Mouse (Mus musculus) hindbrain, postnatal 0 days (tissue): ENCODE measurements at regions not wholly inside any gene's neighbourhood (a gene's known extent, or its start where the extent isn't known, plus 50 kb on each side); places are given as distances from the start of the nearest gene placed in this dataset.
A peak's percentile ranks its signal among the peaks of the same experiment; 100 is the strongest.

Source experiments
- ATAC-seq: fragments of 200-750 bp; cut with Nextera tagmentation; 2 replicates; pipeline ENCODE4 v1.8.0; 2017; ENCODE audit warnings: mild to moderate bottlenecking, moderate TSS enrichment, moderate library complexity
- DNase-seq: peaks from one replicate; pipeline ENCODE4 v3.0.0-alpha.2; 2015; ENCODE audit warnings: low spot score
- H3K27ac ChIP-seq: fragments of 300-500 bp; sonication (generic); 2 replicates; pipeline ENCODE4 v1.5.1; 2014; ENCODE audit warnings: mild to moderate bottlenecking
- H3K27me3 ChIP-seq: fragments of 300-500 bp; sonication (generic); 2 replicates; pipeline ENCODE4 v1.6.1; 2014; ENCODE audit warnings: low read length, mixed read lengths; ENCODE audit not compliant: insufficient read depth
- H3K36me3 ChIP-seq: fragments of 300-500 bp; sonication (generic); 2 replicates; pipeline ENCODE4 v1.6.1; 2014; ENCODE audit warnings: low read length, mixed read lengths; ENCODE audit not compliant: insufficient read depth
- H3K4me1 ChIP-seq: fragments of 300-500 bp; sonication (generic); 2 replicates; pipeline ENCODE4 v1.6.1; 2014; ENCODE audit warnings: antibody characterized with exemption, low read length, mixed read lengths; ENCODE audit not compliant: insufficient read depth
- H3K4me2 ChIP-seq: fragments of 300-500 bp; sonication (generic); 2 replicates; pipeline ENCODE4 v1.6.1; 2014; ENCODE audit warnings: low read depth, mild to moderate bottlenecking, low read length, moderate library complexity, mixed read lengths
- H3K4me3 ChIP-seq: fragments of 300-500 bp; sonication (generic); 2 replicates; pipeline ENCODE4 v1.5.1; 2014; ENCODE audit warnings: low read length
- H3K9ac ChIP-seq: fragments of 300-500 bp; sonication (generic); replicated peaks from 2 replicates; pipeline ENCODE4 v1.6.1; 2014; ENCODE audit warnings: mild to moderate bottlenecking, low read length, moderate library complexity, mixed read lengths
- H3K9me3 ChIP-seq: fragments of 300-500 bp; sonication (generic); 2 replicates; pipeline ENCODE4 v1.6.1; 2016; ENCODE audit warnings: low read length, mixed read lengths
- CTCF ChIP-seq: IDR thresholded peaks from 2 replicates; pipeline ENCODE4 v1.5.1; 2016; ENCODE audit warnings: antibody characterized with exemption, control low read depth, low read depth
- WGBS: fragments of 180-500 bp; shearing (Covaris S2); extraction: QIAGEN DNeasy Blood & Tissue Kit; methylation state at CpG from one replicate; pipeline ENCODE4 v1.1.7; 2014; 5-methylcytosine and 5-hydroxymethylcytosine counted together

DNA sequence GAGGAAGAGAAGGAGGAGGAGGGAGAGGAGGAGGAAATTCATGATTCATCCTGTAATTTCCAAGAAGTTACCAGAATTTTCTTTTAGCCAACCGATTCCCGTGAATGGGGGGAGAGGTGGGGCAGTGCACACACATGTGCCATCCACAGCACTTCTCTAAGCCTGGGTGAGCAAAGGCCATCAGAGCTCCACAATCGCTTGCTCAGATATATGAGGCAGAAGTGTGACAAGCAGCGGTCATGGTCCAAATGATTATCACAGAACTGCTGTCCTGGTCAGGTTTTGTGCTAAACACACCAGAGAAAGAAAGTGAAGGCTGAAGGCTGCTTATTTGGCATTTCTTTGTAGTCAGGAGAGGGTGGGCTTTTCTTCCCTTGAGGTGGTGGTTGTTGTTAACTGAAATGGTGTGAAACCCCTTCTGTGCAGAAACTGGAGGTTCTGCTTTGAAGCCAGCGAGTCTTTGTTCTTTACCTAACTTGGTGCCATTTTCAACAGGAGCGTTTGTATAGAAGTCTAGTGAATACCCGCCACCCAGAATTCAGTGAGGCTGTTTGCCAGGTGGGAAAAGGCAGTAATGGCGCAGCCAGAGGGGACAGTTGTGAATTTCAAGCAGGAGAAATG lies 380.7 kb downstream of the Mllt3 start:
- no peak for ATAC-seq
- no peaks in the 10 kb centered on the region for H3K27me3 ChIP-seq
- no peak for TF ChIP-seq CTCF
- H3K9me3 ChIP-seq = no peaks in the 10 kb centered on the region
- H3K4me3 ChIP-seq = no peak overlapping the region
- H3K4me2 ChIP-seq = no peak overlapping the region
- DNase-seq = no peak
- WGBS = 64% methylated on average over 8 of the region's 8 CpGs
- peaks cover 14% of the 10 kb centered on the region; the same call in 1 of the 2 replicates for H3K4me1 ChIP-seq
- H3K36me3 ChIP-seq = no peaks in the 10 kb centered on the region
- no peak overlapping the region for H3K9ac ChIP-seq
- H3K27ac ChIP-seq = no peak overlapping the region

DNA sequence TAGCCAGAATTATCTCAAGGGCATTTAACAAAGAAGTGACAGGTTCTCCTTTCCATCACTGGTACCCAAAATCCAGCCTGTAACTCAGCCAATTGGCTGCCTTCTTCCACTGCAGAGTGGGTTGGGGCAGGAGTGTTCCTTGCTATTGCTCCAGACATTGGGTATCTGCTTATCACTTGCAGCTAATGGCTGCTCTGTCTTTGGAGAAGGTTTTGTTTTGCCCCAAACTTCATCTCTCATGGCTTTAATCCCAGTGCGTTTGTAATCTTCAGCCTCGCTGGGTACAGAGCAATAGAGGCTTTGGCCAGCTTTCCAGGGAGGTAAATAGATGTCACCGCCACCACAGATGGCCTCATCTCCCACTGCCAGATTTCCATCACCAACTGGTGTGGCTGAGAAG lies 381.9 kb downstream of the Mllt3 start:
- ATAC-seq (no peak), DNase-seq (peak; percentile 51)
- no peaks in the 10 kb centered on the region for H3K9me3 ChIP-seq
- H3K27ac ChIP-seq = peak overlapping the region; percentile 54; the same call in 1 of the 2 replicates
- H3K36me3 ChIP-seq = no peaks in the 10 kb centered on the region
- no peak overlapping the region for H3K4me3 ChIP-seq
- no peak for TF ChIP-seq CTCF
- H3K4me2 ChIP-seq = no peak overlapping the region
- WGBS = 33% methylated on average over 3 of the region's 3 CpGs
- peaks cover 14% of the 10 kb centered on the region; the same call in 1 of the 2 replicates for H3K4me1 ChIP-seq
- H3K9ac ChIP-seq = no peak overlapping the region
- H3K27me3 ChIP-seq = no peaks in the 10 kb centered on the region

DNA sequence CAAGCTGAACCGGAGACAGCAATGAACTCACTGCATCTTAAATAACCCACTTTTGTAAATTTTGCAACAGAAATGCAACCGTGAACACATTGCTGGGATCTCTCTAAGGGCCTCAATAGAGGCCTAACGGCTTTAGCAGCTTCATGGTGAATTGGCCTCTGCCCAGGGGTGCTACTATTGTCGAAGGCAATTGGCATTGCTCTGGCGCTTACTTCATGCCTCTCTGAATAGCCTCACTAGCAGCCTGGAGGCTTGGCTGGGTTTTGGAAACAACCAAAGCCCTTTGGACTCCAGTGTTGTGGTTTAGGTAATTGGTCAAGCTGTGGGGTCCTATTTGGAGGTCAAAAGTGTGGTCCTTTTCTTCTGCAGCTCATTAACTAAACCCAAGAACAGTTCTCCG lies 382.3 kb downstream of the Mllt3 start:
- H3K27me3 ChIP-seq = no peaks in the 10 kb centered on the region
- no peak overlapping the region for H3K9ac ChIP-seq
- WGBS = 29% methylated on average over 6 of the region's 6 CpGs
- no peak for TF ChIP-seq CTCF
- peak; percentile 41; the same call in 1 of the 2 replicates for ATAC-seq
- H3K27ac ChIP-seq = peak overlapping the region; percentile 54; the same call in 1 of the 2 replicates
- H3K36me3 ChIP-seq = no peaks in the 10 kb centered on the region
- H3K4me1 ChIP-seq = peaks cover 14% of the 10 kb centered on the region; the same call in 1 of the 2 replicates
- no peak overlapping the region for H3K4me2 ChIP-seq
- DNase-seq = peak; percentile 87
- no peak overlapping the region for H3K4me3 ChIP-seq
- H3K9me3 ChIP-seq = no peaks in the 10 kb centered on the region

DNA sequence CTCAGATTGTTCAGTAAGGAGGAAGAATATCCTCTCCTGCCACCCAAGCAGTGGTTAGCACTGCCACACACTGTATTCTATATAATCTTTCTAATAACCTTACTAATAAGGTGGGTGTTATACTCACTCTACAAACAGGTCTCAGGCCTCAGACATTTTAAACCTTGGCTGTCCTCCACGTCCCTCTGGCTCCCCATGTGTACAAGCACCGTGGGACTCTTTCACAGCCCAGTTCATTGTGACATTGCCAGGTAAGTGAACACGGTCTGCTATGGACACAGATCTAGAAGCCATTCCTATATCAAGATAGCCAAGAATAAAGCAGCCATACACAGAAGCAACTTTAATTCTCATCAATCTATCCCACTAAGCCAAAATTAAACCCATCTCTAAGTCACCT lies 382.8 kb downstream of the Mllt3 start:
- Histone ChIP-seq H3K36me3 (no peaks in the 10 kb centered on the region), H3K4me2 (no peak overlapping the region), H3K9ac (no peak overlapping the region), H3K27ac (peak overlapping the region; percentile 54; the same call in 1 of the 2 replicates), H3K9me3 (no peaks in the 10 kb centered on the region), H3K27me3 (no peaks in the 10 kb centered on the region), H3K4me1 (peaks cover 14% of the 10 kb centered on the region; the same call in 1 of the 2 replicates), H3K4me3 (no peak overlapping the region)
- 29% methylated on average over 3 of the region's 3 CpGs for WGBS
- TF ChIP-seq CTCF = no peak
- ATAC-seq (no peak), DNase-seq (no peak)

DNA sequence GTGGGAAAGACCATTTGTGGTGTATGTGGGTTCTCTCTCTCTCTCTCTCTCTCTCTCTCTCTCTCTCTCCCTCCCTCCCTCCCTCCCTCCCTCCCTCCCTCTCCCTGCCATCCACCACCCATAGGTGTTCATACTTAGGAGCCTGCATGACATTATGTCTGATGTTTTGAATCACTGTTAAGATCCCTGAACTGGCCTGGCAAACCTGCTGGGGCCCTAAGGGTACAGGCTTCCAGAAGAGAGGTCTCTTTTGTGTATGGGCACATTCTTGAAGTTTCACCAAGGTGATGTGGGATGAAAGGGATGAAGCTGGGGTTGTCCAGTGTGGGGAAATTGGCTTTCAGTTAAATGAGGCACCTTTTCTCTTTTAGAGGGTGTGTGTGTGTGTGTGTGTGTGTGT lies 384.2 kb downstream of the Mllt3 start:
- H3K27ac ChIP-seq = 0 out of 2 replicates have a peak overlapping the region, but pooled peaks have one; percentile 32
- H3K4me2 ChIP-seq = peak overlapping the region; percentile 58; the same call in 1 of the 2 replicates
- peaks cover 14% of the 10 kb centered on the region; the same call in 1 of the 2 replicates for H3K4me1 ChIP-seq
- H3K36me3 ChIP-seq = no peaks in the 10 kb centered on the region
- no peaks in the 10 kb centered on the region for H3K9me3 ChIP-seq
- DNase-seq = no peak
- no peak overlapping the region for H3K4me3 ChIP-seq
- ATAC-seq = peak; percentile 39
- no peaks in the 10 kb centered on the region for H3K27me3 ChIP-seq
- H3K9ac ChIP-seq = no peak overlapping the region
- no peak for TF ChIP-seq CTCF

DNA sequence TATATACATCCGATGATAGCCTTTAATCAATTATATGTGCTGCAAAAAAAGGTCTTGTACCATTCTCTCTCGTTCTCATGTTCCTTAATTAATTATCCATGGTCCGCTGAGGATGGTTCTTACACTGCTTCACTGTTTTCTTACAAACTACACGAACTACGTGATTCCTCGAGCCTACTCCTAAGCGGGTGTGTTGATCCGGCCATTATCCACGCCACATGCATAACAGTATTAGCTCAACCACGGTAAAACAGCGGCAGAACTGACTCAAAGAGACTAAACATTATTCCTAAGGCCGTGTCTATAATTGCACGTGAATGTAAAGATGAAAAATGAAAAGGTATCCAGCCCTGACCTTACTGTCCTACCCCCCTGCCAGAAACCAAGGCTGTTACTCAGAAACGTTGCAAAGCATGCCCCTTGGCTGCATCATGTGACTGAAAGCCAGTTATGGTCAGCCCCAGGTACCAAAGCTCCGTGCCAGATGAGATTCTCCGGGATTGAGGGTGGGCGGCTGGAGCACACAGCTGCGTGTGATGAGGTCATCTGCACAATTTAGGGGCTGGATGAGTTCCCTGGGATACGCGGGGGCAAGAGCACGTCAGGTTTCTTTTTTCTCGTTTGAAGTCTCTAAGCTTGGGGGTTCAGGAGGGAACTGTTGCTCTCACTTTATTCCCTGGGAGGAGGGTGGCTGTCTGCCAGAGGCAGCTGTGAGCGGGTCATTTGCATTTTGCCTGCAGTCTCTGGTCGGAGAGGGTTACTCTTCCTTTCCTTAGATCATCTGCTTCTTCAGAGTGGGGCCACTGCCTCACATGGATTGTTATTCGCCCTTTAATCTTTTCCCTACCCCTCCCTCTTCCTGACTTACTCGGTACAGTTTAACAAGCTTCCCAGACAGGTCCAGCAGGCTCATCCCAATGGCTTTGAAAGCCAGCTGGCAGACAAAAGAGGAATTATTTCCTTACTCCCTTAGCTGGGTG lies 384.9 kb downstream of the Mllt3 start:
- H3K9me3 ChIP-seq = no peaks in the 10 kb centered on the region
- no peak for TF ChIP-seq CTCF

More for the DNA sequence above, 384.9 kb downstream of the Mllt3 start:
- ATAC-seq = peak; percentile 87
- peak; percentile 73 for DNase-seq
- 4% methylated on average over 26 of the region's 26 CpGs for WGBS
- Histone ChIP-seq H3K4me2 (peak overlapping the region; percentile 58), H3K9ac (peak overlapping the region; percentile 14; the same call in 1 of the 2 replicates), H3K4me1 (peaks cover 11% of the 10 kb centered on the region; the same call in 1 of the 2 replicates), H3K36me3 (no peaks in the 10 kb centered on the region), H3K27ac (0 out of 2 replicates have a peak overlapping the region, but pooled peaks have one; percentile 32), H3K4me3 (peak overlapping the region; percentile 27), H3K27me3 (no peaks in the 10 kb centered on the region)
